Mouse (Mus musculus): ENCODE results near the gene Tox4. TPM values are rescaled to one million over a fixed set of nuclear protein-coding genes. Genes with fewer than 3 reads are reported as not detected.
A peak's percentile ranks its signal among the peaks of the same experiment; 100 is the strongest.

Tox4 gene
- polyA plus RNA-seq, 1 experiment from 2014 or later = 39.7 TPM

GRCm38 (mm10) chr14:52256311-52257175, 22.4 kb upstream of the Tox4 start:
- no peaks in the 10 kb centered on the region for H3K9me3 ChIP-seq (ENCODE audit: control insufficient read depth, low read length)
- H3K36me3 ChIP-seq (ENCODE audit: control insufficient read depth, insufficient read depth, low read length) = no peaks in the 10 kb centered on the region
- H3K27ac ChIP-seq (replicated peaks in 1 of 2; ENCODE audit: control insufficient read depth in 1 of 2, insufficient read depth in 1 of 2, low read depth in 2 of 2, low read length in 2 of 2) = peak overlapping the region; percentile 83 to 89
- no peaks in the 10 kb centered on the region for H3K27me3 ChIP-seq (ENCODE audit: control insufficient read depth, insufficient read depth, low read length)
- peak overlapping the region; percentile 87 to 88 for H3K4me3 ChIP-seq (ENCODE audit: control insufficient read depth in 1 of 2, insufficient read depth in 1 of 2, low read depth in 1 of 2, low read length in 2 of 2)
- H3K9ac ChIP-seq (ENCODE audit: low read length) = peak overlapping the region; percentile 89
- H3K4me1 ChIP-seq (ENCODE audit: control insufficient read depth in 2 of 2, insufficient read depth in 2 of 2, low read length in 2 of 2) = peaks cover 3 to 10% of the 10 kb centered on the region in 2 experiments; a peak in 2 of 4 replicates
- ATAC-seq (ENCODE audit: insufficient number of reproducible peaks, insufficient read depth, low FRiP score, low read depth) = no peak
- H3K4me2 ChIP-seq (ENCODE audit: low read length) = peak overlapping the region; percentile 83
- 7% methylated on average over 18 of the region's 18 CpGs for WGBS

DNA sequence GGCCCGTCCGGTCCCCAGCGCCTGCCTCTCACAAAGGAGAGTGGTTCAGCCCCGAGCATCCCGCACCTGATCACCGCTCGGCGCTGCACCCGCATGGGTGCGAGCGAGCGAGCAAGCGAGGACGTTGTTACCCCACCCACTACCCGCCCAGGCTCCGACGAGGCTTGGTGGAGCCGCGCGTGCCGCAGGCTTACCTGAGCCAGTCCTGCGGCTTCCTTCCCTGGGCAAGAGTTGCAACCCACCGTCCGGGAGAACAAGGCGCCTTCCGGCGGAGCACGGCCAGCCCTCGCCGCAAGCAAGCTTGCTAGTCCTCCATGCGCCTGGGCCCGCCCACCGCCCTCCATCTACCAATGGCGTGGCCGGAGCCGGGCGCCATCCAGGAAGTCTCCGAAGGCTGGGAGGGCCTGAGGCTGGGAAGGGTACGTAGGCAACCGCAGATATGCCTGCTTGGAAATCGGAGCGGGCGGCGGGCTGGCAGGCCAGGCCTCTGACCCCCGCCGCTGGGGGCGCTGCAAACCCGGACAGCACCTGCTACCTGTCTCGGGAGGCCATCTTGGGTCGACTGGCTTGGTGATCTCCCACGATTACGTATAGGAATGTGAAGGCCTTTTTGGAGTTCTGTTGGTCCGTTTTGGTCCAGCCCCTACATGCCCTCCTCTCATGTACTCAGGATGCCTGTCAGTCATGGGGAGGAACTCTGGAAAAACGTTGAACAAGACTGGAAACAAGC, 21.3 kb upstream of the Tox4 start, which contains the start of gene Chd8:
Gene Chd8 (minus strand): TSS at position 297 of the 730 bp plus-strand sequence.
- peak within 1 kb of the TSS; percentile 83 for H3K4me2 ChIP-seq (ENCODE audit: low read length)
- H3K4me1 ChIP-seq (ENCODE audit: control insufficient read depth in 2 of 2, insufficient read depth in 2 of 2, low read length in 2 of 2) = peaks cover 3 to 10% of the 10 kb centered on the region in 2 experiments; a peak in 2 of 4 replicates
- peak; percentile 100 for ATAC-seq (ENCODE audit: insufficient number of reproducible peaks, insufficient read depth, low FRiP score, low read depth)
- H3K27ac ChIP-seq (replicated peaks in 1 of 2; ENCODE audit: control insufficient read depth in 1 of 2, insufficient read depth in 1 of 2, low read depth in 2 of 2, low read length in 2 of 2) = peak within 1 kb of the TSS; percentile 83 to 89
- WGBS = under 1% methylated on average over 54 of the region's 54 CpGs
- H3K4me3 ChIP-seq (ENCODE audit: control insufficient read depth in 1 of 2, insufficient read depth in 1 of 2, low read depth in 1 of 2, low read length in 2 of 2) = peak within 1 kb of the TSS; percentile 87 to 88
- H3K9me3 ChIP-seq (ENCODE audit: control insufficient read depth, low read length) = no peaks in the 10 kb centered on the region
- peaks cover 10% of the 10 kb centered on the region for H3K36me3 ChIP-seq (ENCODE audit: control insufficient read depth, insufficient read depth, low read length)
- peak within 1 kb of the TSS; percentile 89 for H3K9ac ChIP-seq (ENCODE audit: low read length)
- H3K27me3 ChIP-seq (ENCODE audit: control insufficient read depth, insufficient read depth, low read length) = no peaks in the 10 kb centered on the region

DNA sequence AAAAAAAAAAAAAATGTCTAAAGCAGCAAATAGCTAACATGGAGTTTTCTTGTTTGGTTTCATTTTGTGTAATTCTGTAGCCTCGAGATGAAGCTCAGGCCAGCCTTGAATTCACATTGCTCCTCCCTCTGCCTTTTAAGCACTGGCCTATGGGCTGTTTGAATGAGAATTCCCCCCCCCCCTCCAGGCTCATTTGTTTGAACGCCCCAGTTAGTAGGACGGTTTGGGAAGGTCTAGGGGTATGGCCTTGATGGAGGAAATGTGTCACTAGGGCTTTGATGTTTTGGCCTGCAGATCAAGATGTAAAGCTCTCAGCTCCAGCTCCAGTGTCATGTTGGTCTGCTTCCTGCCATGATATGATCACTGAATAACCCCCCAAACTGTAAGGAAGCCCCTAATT, 6.2 kb upstream of the Tox4 start:
- Histone ChIP-seq H3K4me3 (ENCODE audit: control insufficient read depth in 1 of 2, insufficient read depth in 1 of 2, low read depth in 1 of 2, low read length in 2 of 2) (no peak overlapping the region), H3K4me1 (ENCODE audit: control insufficient read depth in 2 of 2, insufficient read depth in 2 of 2, low read length in 2 of 2) (no peaks in the 10 kb centered on the region), H3K27ac (replicated peaks in 1 of 2; ENCODE audit: control insufficient read depth in 1 of 2, insufficient read depth in 1 of 2, low read depth in 2 of 2, low read length in 2 of 2) (no peak overlapping the region), H3K4me2 (ENCODE audit: low read length) (no peak overlapping the region), H3K9ac (ENCODE audit: low read length) (no peak overlapping the region), H3K27me3 (ENCODE audit: control insufficient read depth, insufficient read depth, low read length) (no peaks in the 10 kb centered on the region), H3K36me3 (ENCODE audit: control insufficient read depth, insufficient read depth, low read length) (peaks cover 38% of the 10 kb centered on the region), H3K9me3 (ENCODE audit: control insufficient read depth, low read length) (no peaks in the 10 kb centered on the region)
- ATAC-seq (ENCODE audit: insufficient number of reproducible peaks, insufficient read depth, low FRiP score, low read depth) = no peak
- 55% methylated on average over 3 of the region's 3 CpGs for whole genome bisulfite sequencing

DNA sequence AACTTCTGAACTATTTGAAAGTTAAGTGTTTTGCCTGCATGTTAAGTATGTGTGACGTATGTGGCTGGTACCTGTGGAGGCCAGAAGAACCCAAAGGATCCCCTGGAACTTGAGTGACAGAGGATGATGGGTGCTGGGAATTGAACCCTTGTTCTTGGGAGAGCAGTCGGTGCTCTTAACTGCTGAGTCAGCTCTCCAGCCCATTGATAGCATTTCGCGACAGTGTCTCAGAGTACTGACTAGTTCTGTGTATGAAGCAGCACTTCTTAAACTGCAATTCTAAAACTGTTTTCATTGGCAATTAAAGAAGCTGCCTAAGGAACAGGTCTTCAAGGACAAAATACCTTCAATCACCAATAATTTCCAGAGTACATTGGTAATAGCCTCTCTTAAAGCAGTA, 1.7 kb upstream of the Tox4 start:
- H3K27me3 ChIP-seq (ENCODE audit: control insufficient read depth, insufficient read depth, low read length) = no peaks in the 10 kb centered on the region
- no peaks in the 10 kb centered on the region for H3K9me3 ChIP-seq (ENCODE audit: control insufficient read depth, low read length)
- no peak for ATAC-seq (ENCODE audit: insufficient number of reproducible peaks, insufficient read depth, low FRiP score, low read depth)
- H3K27ac ChIP-seq (replicated peaks in 1 of 2; ENCODE audit: control insufficient read depth in 1 of 2, insufficient read depth in 1 of 2, low read depth in 2 of 2, low read length in 2 of 2) = no peak overlapping the region
- H3K9ac ChIP-seq (ENCODE audit: low read length) = no peak overlapping the region
- 83% methylated on average over 4 of the region's 4 CpGs for WGBS
- no peak overlapping the region for H3K4me2 ChIP-seq (ENCODE audit: low read length)
- H3K4me1 ChIP-seq (ENCODE audit: control insufficient read depth in 2 of 2, insufficient read depth in 2 of 2, low read length in 2 of 2) = peaks cover 0 to 7% of the 10 kb centered on the region in 2 experiments; a peak in 1 of 4 replicates
- no peak overlapping the region for H3K4me3 ChIP-seq (ENCODE audit: control insufficient read depth in 1 of 2, insufficient read depth in 1 of 2, low read depth in 1 of 2, low read length in 2 of 2)
- H3K36me3 ChIP-seq (ENCODE audit: control insufficient read depth, insufficient read depth, low read length) = peaks cover 28% of the 10 kb centered on the region

GRCm38 (mm10) chr14:52279747-52280120, 788 bp downstream of the Tox4 start:
- peak overlapping the region; percentile 86 for H3K9ac ChIP-seq (ENCODE audit: low read length)
- H3K27ac ChIP-seq (replicated peaks in 1 of 2; ENCODE audit: control insufficient read depth in 1 of 2, insufficient read depth in 1 of 2, low read depth in 2 of 2, low read length in 2 of 2) = peak overlapping the region; percentile 52 to 78
- H3K36me3 ChIP-seq (ENCODE audit: control insufficient read depth, insufficient read depth, low read length) = peaks cover 6% of the 10 kb centered on the region
- H3K27me3 ChIP-seq (ENCODE audit: control insufficient read depth, insufficient read depth, low read length) = no peaks in the 10 kb centered on the region
- peak overlapping the region; percentile 71 for H3K4me2 ChIP-seq (ENCODE audit: low read length)
- no peaks in the 10 kb centered on the region for H3K9me3 ChIP-seq (ENCODE audit: control insufficient read depth, low read length)
- 2% methylated on average over 21 of the region's 21 CpGs for WGBS
- ATAC-seq (ENCODE audit: insufficient number of reproducible peaks, insufficient read depth, low FRiP score, low read depth) = no peak
- H3K4me3 ChIP-seq (ENCODE audit: control insufficient read depth in 1 of 2, insufficient read depth in 1 of 2, low read depth in 1 of 2, low read length in 2 of 2) = peak overlapping the region; percentile 76 to 80
- peaks cover 0 to 7% of the 10 kb centered on the region in 2 experiments; a peak in 1 of 4 replicates for H3K4me1 ChIP-seq (ENCODE audit: control insufficient read depth in 2 of 2, insufficient read depth in 2 of 2, low read length in 2 of 2)

- Histone ChIP-seq H3K36me3 (ENCODE audit: control insufficient read depth, insufficient read depth, low read length) (peaks cover 33% of the 10 kb centered on the region), H3K27me3 (ENCODE audit: control insufficient read depth, insufficient read depth, low read length) (no peaks in the 10 kb centered on the region), H3K4me2 (ENCODE audit: low read length) (no peak overlapping the region), H3K27ac (replicated peaks in 1 of 2; ENCODE audit: control insufficient read depth in 1 of 2, insufficient read depth in 1 of 2, low read depth in 2 of 2, low read length in 2 of 2) (no peak overlapping the region), H3K9ac (ENCODE audit: low read length) (no peak overlapping the region), H3K4me1 (ENCODE audit: control insufficient read depth in 2 of 2, insufficient read depth in 2 of 2, low read length in 2 of 2) (peaks cover 0 to 7% of the 10 kb centered on the region in 2 experiments; a peak in 1 of 4 replicates), H3K9me3 (ENCODE audit: control insufficient read depth, low read length) (no peaks in the 10 kb centered on the region), H3K4me3 (ENCODE audit: control insufficient read depth in 1 of 2, insufficient read depth in 1 of 2, low read depth in 1 of 2, low read length in 2 of 2) (no peak overlapping the region)
- no peak for ATAC-seq (ENCODE audit: insufficient number of reproducible peaks, insufficient read depth, low FRiP score, low read depth)
- WGBS = 93% methylated on average over 5 of the region's 5 CpGs
Measured at GRCm38 (mm10) chr14:52283629-52284028, 4.7 kb downstream of the Tox4 start.

DNA sequence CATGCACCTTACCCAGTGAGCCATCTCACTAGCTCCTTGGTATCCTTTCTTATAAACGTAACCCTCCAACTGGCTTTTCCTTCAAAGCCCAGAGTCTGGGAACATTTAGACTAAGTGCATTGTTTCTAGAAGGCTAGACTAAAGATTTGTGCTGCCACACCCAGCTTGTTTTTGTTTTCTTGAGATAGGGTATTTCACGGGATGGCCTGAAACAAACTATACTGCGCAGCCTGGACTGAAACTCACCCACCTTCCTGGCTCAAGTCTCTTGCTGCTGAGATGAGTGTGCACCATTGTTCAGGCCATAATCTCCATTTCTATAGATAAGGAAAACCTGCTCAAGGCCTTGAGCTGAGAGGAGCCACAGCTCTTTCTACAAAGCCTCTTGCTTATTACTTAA, 5.2 kb downstream of the Tox4 start:
- no peaks in the 10 kb centered on the region for H3K27me3 ChIP-seq (ENCODE audit: control insufficient read depth, insufficient read depth, low read length)
- WGBS = 80% methylated on average over 3 of the region's 3 CpGs

More for the DNA sequence above, 5.2 kb downstream of the Tox4 start:
- ATAC-seq (ENCODE audit: insufficient number of reproducible peaks, insufficient read depth, low FRiP score, low read depth) = no peak
- H3K4me2 ChIP-seq (ENCODE audit: low read length) = no peak overlapping the region
- no peak overlapping the region for H3K9ac ChIP-seq (ENCODE audit: low read length)
- H3K4me3 ChIP-seq (ENCODE audit: control insufficient read depth in 1 of 2, insufficient read depth in 1 of 2, low read depth in 1 of 2, low read length in 2 of 2) = no peak overlapping the region
- H3K4me1 ChIP-seq (ENCODE audit: control insufficient read depth in 2 of 2, insufficient read depth in 2 of 2, low read length in 2 of 2) = peaks cover 0 to 7% of the 10 kb centered on the region in 2 experiments; a peak in 1 of 4 replicates
- H3K27ac ChIP-seq (replicated peaks in 1 of 2; ENCODE audit: control insufficient read depth in 1 of 2, insufficient read depth in 1 of 2, low read depth in 2 of 2, low read length in 2 of 2) = no peak overlapping the region
- H3K9me3 ChIP-seq (ENCODE audit: control insufficient read depth, low read length) = no peaks in the 10 kb centered on the region
- peaks cover 37% of the 10 kb centered on the region for H3K36me3 ChIP-seq (ENCODE audit: control insufficient read depth, insufficient read depth, low read length)

All from heart, embryonic 14.5 days (tissue).